Mouse (Mus musculus) erythroblast, adult 5-6 weeks (primary cell): ENCODE measurements around the gene Gstp3. TPM values are rescaled to one million over a fixed set of nuclear protein-coding genes. Genes with fewer than 3 reads are reported as not detected.
A peak's percentile ranks its signal among the peaks of the same experiment; 100 is the strongest.
"Not testable (repeated sequence)": the region's sequence is repeated elsewhere in the genome, so short reads cannot be mapped to it uniquely, and the experiment has no call there.

Experiments used
- ATAC-seq: replicated peaks from 2 replicates; pipeline ENCODE4 v1.8.0; 2016; ENCODE audit warnings: moderate number of reproducible peaks, mild to moderate bottlenecking, moderate TSS enrichment, inconsistent platforms; ENCODE audit not compliant: poor library complexity, low FRiP score, severe bottlenecking
- total RNA-seq, 2 experiments: library from RNA; stranded (forward) in 1 of 2; stranded (reverse) in 1 of 2; fragments of 150-400 nt in 1 of 2; fragments of 200-764, 138-1000 nt in 1 of 2; gene quantifications; 2 replicates each; pipeline versions ENCODE4 v1.2.3 to v1.2.4; 2015 to 2017; ENCODE audit warnings: low replicate concordance in 2 of 2

Gene Gstp3
- total RNA-seq, 2 experiments from 2014 or later: 11.1 to 30.2 TPM

DNA sequence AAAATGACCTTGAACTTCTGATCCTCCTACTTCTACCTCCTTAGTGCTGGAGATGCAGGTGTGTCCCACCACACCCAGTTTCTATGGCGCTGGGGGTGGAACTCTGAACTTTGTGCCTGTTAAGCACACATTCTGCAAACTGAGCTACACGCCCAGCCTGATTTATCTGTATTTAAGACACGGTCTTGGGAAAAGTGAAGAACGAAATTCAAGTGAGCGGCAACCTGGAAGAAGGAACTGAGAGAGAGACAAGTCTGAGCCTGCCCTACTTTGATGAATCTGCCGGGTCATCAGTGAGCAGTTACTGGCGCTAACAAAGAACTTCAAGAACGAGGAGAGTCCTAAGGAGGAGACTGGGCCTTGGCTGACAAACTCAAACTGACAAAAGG, 12.5 kb downstream of the Gstp3 start:
- ATAC-seq: peak; percentile 80

DNA sequence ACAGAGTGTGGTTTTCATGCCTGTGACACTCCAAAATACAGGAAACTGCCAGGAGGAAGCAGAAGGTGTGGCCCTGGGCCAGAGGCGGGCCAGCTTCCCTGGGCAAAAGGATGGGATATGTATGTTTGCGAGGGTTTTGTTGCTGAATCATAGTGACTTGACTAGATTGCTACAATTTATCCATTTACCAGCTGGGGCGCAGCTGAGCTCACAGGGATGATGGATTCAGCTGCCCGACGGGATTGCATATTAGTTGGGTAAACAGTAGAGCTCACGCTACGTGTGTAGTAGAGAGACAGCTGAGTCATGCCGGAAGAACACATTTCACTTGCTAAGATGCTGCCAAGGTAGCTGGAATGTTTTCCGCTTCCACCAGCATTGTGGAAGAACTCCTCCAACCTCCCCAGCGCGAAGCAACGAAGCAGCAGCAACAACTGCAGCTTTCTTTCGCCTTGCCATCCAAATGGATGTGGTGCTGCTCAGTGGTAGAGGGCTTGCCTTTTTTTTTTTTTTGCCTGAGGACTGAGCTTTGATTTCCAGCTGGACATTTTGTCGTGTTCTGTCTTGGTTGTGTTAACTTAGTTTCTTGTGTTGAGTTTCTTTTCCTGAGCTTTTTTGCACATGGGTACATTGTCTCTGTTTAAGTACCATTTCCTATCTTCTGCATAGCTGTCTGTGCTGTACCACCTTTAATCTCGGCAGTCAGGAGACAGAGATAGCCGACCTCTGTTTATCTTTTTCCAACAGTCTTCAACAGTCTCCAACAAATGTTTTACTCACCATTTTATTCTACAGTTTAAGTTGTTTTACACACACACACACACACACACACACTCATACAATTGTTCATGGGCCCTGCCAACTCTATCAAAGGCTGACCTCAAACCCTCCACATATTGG, 13.2 kb downstream of the Gstp3 start, which contains the start of gene Gstp2:
Gene Gstp2 (minus strand): TSS at position 58 of the 900 bp plus-strand sequence.
- peak; percentile 89 for ATAC-seq

DNA sequence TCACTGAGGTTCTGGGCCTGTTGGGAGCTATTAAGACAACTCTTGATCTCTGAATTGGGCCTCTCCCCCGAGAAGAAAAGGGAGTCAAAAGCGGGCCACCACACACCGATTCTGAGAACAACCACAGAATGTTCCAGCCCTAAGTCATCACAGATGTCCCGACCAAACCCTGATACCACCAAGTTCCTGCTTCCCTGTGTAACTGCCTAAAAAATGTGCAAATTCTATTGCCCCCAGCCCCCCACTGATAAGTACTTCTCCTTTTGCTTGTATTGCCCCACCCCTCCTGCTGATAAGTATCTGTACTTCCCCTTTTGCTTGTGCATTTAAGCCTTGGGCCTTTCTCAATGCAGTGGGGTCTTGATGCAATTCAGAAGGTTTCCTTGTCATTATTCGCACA, 15.3 kb downstream of the Gstp3 start:
- ATAC-seq: not testable (repeated sequence)

DNA sequence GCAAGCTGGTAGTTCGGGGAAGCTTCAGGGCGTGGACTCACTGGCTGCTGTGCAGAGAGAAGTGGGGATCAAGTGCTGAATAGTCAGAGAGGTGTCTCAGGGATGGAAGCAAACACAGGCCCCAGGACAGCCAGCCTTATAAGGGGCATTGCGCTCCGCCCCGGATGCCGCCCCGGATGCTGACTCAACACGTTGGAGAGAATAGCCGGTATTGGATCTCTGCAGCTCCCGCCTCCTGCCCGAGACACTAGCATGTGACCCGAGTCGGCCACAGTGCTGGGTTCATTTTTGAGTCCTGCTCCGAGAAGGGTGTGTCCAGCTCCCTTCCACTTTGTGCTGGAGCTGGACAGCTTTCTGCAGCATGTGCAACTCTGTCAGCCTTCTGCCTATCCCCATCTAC, 17.2 kb downstream of the Gstp3 start:
- ATAC-seq: no peak

DNA sequence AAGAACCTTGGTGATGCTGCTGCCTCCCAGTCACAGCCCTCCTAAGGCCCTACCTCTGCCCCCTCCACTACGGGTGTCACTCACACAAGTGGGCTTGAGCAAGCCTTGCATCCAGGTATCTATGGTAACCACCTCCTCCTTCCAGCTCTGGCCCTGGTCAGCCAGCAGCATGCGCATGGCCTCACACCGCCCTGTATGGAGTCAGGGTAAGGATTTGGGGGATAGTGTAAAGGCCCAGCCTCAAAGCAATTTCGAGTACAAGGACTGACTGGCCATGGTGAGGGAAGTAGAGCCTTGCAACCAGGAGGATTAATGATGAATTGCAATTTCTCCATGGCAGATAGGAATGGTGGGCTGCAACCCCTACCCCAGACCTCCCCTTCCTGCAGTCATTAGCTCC, 17.9 kb downstream of the Gstp3 start:
- ATAC-seq: not testable (repeated sequence)

DNA sequence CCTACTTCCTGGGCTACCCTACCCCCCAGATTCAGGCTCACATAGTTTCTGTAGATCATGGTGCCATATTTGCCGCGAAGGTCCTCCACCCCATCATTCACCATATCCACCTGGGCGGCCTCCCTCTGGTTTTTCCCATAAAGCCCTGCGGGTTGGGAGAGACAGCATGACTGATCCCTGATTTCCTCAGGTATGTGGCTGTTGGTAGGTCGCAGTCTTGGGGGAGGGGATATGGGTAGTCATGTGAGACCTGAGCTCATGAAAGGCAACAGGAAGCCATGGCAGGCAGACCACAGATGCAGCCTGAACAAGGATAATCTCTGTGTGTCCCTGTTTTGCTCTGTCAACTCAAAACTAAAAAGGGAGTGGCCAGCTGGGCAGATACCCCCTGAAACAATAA, 18.4 kb downstream of the Gstp3 start:
- not testable (repeated sequence) for ATAC-seq

DNA sequence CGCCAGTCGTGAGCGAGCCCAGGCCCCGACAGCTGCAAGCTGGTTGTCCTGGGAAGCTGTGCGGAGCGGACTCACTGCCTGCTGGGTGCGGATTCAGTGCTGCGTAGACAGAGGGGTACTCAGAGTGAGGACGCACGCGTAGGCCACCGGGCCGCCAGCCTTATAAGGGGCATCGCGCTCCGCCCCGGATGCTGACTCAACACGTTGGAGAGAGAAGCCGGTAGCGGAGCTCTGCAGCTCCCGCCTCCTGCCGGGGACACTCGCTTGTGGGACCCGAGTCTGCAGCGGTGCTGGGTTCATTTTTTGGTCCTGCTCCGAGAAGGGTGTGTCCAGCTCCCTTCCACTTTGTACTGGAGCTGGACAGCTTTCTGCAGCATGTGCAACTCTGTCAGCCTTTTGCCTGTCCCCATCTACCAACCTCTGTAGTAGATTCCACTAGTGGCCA, 21.6 kb downstream of the Gstp3 start, which contains the start of gene Gstp1:
Gene Gstp1 (minus strand): TSS at position 198 of the 445 bp plus-strand sequence.
- peak; percentile 89 for ATAC-seq

DNA sequence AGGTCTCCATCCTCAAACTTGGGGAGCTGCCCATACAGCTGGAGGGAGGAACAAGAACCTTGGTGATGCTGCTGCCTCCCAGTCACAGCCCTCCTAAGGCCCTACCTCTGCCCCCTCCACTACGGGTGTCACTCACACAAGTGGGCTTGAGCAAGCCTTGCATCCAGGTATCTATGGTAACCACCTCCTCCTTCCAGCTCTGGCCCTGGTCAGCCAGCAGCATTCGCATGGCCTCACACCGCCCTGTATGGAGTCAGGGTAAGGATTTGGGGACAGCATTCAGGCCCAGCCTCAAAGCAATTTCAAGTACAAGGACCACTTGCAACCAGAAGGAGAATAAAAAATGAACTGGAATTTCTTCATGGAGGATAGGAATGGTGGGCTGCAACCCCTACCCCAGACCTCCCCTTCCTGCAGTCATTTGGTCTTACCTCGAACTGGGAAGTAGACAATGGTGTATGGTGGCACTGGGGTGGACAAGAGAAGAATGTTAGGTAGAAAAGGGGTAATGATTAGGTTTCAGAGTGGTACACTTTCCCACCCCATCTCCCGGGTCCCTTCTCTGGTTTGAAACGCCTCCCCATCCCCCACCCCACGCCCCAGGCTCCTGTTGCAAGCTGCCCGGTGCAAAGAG, 22.1 kb downstream of the Gstp3 start:
- ATAC-seq: not testable (repeated sequence)

DNA sequence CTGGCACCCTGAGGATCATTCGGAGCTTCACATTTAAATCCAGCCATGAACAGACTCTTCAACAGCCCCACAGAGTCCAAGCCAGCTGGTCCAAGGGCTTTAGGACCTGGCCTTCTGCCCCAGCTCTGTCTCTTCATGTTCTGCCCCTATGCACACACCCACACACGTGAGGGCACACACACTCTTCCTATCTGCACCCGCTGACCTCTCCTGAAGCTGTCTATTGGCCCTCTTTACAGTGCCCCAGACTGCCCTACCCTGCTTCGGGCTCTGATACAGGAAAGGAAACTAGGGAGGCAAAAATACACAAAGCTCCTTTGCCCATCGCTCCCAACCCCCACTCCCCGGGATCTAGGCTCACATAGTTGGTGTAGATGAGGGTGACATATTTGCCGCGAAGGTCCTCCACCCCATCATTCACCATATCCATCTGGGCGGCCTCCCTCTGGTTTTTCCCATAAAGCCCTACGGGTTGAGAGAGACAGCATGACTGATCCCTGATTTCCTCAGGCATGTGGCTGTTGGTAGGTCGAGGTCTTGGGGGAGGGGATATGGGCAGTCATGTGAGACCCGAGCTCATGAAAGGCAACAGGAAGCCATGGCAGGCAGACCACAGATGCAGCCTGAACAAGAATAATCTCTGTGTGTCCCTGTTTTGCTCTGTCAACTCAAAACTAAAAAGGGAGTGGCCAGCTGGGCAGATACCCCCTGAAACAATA, 22.9 kb downstream of the Gstp3 start:
- no peak for ATAC-seq

DNA sequence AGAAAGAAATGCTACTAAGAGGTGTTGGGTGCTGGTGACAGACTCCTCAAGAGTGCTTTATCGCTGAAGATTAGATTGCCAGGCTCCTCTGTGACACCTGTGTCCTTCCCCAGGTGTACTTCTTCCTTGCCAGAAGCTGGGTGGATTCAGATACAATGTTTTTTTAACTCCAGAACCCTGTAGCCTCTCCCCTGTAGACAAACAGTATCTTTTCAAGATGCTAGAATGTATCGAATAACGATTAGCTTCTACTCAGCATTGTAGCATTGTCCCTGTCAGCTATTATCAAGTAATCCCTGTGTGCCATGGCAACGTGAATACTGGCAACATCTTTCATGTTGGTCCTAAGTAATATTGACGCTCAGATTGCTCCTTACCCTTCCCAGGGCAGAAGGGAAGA, 25.6 kb downstream of the Gstp3 start:
- ATAC-seq: no peak

DNA sequence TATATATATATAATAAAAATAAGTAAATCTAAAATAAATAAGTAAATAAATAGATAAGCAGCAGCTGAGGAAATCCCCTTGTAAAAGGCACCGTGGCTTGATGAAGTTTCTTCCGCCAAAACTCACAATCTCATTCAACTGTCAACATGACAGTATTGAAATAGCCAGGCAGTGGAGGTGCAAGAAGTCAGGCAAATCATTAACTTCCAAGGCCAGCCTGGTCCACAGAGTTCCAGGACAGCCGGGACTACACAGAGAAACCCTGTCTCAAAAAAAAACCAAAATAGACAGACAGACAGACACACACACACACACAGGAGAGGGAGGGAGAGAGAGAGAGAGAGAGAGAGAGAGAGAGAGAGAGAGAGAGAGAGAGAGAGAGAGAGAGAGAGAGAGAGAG, 26.1 kb downstream of the Gstp3 start:
- no peak for ATAC-seq

DNA sequence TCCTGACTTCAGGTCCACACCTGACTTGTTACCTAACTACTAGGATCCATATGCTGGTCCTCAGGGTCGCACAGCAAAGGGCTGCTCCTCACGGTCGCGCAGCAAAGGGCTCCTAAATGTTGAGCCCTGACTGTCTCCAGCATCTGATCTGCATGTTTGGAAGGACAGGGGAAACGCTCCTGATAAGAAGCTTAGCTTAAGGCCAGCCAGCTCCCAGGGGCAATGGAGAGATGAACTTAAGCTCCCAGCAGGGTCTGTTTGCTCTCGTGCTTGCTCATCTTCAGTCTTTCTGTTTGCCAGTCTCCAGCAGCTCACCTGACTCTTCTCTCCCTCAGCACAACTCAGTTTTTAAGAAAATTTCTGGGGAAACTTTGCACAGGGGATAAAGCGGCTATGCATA, 26.7 kb downstream of the Gstp3 start:
- no peak for ATAC-seq

DNA sequence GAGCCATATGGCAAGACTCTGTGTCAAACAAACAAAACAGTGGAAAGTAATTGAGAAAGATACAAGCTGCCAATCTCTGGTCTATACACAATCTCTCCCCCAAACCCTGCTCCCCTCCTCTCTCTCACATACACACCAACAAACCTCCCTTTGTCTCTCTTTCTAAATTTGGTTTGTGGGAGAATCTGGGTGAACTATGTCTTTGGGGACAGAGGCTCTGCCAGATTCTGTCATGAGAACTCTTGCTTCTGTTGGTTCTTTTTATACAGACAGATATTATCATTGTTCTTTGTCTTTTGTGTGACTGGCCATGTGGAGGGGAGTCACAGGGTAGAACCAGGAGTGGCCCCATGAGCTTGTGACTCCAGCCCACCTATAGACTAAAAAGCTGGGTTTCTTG, 31.8 kb downstream of the Gstp3 start:
- ATAC-seq: no peak

DNA sequence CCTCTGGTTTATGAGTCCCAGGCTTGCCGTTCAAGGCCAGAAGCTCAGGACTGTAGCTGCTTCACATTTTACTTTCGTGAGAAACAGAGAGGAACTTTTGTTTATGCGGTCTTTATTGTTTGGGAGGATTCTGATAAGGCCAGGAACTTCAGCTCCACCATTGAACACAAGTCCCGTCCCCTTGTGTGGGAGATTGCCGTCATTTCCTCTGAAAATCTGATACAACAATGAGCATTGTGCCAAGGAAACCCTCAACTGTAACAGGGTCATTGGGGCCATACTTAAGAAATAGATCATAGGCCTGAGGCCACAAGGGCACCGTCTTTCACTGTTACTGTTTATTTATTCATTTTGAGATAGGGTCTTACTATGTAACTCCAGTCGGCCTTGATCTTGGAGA, 36.2 kb downstream of the Gstp3 start:
- no peak for ATAC-seq

DNA sequence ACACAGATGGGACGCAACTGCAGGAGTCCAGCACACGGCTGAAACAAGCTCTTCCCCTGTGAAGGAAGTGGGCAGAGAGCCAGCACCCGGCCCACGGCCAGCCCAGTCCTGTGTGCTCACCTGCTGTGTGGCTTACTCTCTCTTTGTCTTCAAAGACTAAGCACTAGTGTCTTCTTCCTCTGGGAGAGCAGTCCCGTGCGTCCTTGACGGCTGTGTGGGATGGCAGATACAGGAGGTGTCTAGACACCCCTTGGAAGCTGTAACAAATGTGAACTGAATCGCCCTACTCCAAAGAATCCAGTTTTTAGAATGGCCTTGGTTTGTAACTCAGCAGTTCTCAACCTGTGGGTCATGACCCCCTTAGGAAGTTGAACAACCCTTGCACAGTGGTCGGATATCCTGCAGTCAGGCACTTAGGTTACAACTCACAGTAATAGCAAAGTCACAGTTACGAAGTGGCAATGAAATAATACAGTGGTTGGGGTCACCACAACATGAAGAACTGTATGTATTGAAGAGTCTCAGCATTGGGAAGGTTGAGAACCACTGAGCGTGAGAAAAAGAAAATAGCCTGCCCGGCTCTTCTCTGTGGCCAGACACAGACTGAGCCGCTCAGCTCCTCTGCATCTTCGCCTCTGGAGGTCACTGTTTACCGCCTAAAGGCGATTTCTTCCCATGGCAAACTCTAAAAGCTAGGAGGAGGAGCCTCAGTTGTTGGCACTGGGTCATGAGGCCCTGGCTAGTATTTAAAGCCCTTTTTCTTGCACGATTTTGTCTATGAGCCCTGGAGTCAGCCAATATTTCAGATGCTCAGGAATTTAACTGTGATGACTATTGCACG, 40.4 kb downstream of the Gstp3 start:
- peak; percentile 95 for ATAC-seq

DNA sequence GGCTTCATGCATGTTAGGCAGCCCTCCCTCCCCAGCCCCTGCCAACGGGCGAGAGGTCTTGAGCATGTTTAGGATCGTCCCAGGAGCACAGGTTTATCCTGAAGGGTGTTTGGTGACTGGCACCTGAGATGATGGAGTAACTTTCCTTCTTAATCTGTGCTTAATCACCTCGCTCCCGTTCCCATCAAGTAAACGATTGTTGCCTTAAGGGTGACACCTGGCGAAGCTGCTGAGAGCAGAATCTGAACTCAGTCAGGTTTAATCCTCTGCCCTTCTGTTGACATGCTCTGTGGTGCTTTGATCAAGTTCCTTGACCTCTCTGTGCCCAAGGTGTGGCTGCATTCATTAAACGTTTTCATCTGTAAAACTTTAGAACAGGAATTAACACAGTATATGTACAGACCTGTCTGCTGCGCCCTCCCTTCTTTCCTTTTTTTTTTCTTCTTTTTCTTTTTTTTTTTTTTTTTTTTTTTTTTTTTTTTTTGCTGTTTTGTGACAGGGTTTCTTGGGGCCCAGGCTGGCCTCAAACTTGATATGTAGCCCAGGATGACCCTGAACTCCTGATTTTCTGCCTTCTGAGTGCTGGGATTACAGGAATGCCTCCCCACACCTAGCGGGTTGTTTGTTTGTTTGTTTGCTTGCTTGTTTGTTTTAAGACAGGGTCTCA, 41.3 kb downstream of the Gstp3 start:
- no peak for ATAC-seq

DNA sequence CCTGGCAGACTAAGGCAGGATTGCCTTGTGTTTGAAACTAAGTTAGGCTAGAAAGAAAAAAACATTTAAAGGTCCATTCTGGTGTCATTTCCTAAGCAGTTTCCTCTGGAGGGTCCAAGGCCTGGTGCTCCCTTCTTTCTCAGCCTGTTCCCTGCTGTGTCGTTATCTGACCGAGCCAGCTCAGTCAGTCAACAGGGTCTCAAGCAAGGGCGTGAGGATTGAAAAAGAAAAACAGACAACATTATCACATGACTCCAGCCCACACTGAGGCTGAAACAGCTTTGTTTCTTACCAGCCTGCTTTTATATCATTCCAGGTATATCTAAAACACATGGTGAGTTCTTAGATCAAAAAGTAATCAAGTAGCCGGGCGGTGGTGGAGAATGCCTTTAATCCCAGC, 43.7 kb downstream of the Gstp3 start:
- no peak for ATAC-seq

DNA sequence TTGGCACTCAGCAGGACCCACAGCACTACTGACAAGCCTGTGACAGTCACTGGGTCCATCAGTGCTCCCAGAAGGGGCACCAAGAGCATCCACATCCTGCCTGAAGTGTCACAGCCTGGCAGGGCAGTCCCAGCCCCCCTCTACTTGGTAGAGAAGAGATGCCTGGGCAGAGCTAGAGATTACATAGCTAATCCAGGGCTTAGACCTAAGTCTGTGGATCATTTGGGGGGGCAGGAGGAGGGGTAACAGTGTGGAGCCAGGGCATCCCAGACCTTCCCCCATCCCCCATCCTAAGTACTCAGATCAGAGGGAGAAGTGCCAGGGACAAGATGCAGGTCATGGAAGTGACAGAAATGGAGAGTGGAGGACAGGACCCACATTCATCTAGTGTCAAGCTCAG, 44.6 kb downstream of the Gstp3 start:
- ATAC-seq: no peak

DNA sequence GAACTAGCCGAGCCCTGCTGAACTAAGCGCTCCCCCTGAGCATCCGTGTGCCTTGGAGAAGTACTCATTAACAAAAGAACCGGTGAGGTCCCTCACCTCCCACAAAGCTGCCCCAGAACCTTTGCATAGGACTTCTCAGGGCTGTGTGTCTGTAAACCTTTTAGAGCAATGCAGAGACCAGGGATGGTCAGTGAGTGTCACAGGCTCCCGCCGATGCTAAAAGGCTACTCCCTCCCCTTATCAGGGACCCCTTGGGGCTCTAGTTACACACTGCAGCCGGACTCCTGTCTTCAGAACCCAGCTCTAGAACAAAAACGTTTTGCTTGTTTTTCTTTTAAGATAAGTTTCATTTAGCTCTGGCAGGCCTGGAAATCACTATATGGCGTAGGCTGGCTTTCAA, 46.3 kb downstream of the Gstp3 start:
- ATAC-seq: peak; percentile 48
